Mouse (Mus musculus): ENCODE measurements around the gene Gm43064. TPM values are rescaled to one million over a fixed set of nuclear protein-coding genes. Genes with fewer than 3 reads are reported as not detected.
"Not testable (repeated sequence)": the region's sequence is repeated elsewhere in the genome, so short reads cannot be mapped to it uniquely, and the experiment has no call there.

The Gm43064 gene
- total and polyA plus RNA-seq, 2 experiments from 2014 or later: 0.37 to 0.50 TPM

DNA sequence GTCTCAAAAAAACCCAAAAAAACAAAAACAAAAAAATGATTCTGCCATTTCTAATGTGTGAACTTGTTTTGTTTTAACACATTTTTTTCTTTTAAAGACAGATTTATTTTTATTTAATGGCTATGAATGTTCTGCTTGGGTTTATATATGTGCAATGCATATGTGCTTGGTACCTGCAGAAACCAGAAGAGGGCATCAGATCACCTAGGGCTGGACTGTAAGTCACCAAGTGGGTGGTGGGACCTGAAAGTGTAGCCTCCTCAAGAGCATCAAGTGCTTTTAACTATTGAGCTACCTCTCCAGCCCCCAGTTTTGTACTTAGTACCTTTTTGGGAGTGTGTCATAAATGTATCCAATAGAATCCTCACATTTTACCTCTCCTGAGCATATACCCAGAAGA is 18.2 kb downstream of the Gm43064 start:
- H3K36me3 ChIP-seq (replicated peaks; ENCODE audit: control insufficient read depth, insufficient read depth, low read length): peaks cover 11% of the 10 kb centered on the region
- H3K9ac ChIP-seq (replicated peaks; ENCODE audit: low read depth, low read length): no peak overlapping the region
- no peak overlapping the region for H3K27ac ChIP-seq (ENCODE audit: low read depth)
- DNase-seq (ENCODE audit: low spot score) (no peak), ATAC-seq (ENCODE audit: insufficient read depth, low read depth) (no peak)
- peaks cover 4% of the 10 kb centered on the region for H3K4me1 ChIP-seq (ENCODE audit: control insufficient read depth, insufficient read depth)
- H3K4me3 ChIP-seq (ENCODE audit: low read depth, low read length): no peak overlapping the region
- TF ChIP-seq EP300 (IDR thresholded peaks at IDR 0.05; ENCODE audit: low read depth): no peak
- peak; percentile 17; the same call in 1 of the 2 replicates for TF ChIP-seq CTCF (IDR thresholded peaks at IDR 0.05; ENCODE audit: low read depth)
- no peak overlapping the region for H3K4me2 ChIP-seq (ENCODE audit: low read depth, low read length)
- no peaks in the 10 kb centered on the region for H3K27me3 ChIP-seq (ENCODE audit: control insufficient read depth, insufficient read depth, low read length)
- no peaks in the 10 kb centered on the region for H3K9me3 ChIP-seq (replicated peaks; ENCODE audit: control insufficient read depth, low read length)

DNA sequence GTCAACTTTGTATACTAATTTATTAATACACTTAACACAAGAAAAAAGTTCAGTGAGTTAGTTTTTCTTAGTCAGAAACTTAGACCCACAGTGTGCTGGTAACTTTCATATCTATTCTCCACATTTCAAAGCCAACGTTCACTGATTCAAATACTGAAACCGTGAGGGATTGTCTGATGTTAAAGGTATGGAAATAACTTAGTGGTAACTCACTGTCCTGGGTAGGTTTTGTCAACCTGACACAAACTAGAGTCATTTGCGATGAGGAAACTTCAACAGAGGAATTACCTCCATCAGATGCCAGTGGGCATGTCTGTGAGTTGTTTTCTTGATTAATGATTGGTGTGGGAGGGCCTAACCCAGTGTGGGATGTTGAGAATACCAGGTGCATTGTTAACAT is 19.7 kb downstream of the Gm43064 start:
- H3K36me3 ChIP-seq (replicated peaks; ENCODE audit: control insufficient read depth, insufficient read depth, low read length): no peaks in the 10 kb centered on the region
- no peak overlapping the region for H3K9ac ChIP-seq (replicated peaks; ENCODE audit: low read depth, low read length)
- H3K27me3 ChIP-seq (ENCODE audit: control insufficient read depth, insufficient read depth, low read length): no peaks in the 10 kb centered on the region
- H3K4me1 ChIP-seq (ENCODE audit: control insufficient read depth, insufficient read depth): peaks cover 5% of the 10 kb centered on the region
- H3K9me3 ChIP-seq (replicated peaks; ENCODE audit: control insufficient read depth, low read length): no peaks in the 10 kb centered on the region
- 81% methylated on average over 3 of the region's 3 CpGs for WGBS
- H3K27ac ChIP-seq (ENCODE audit: low read depth): no peak overlapping the region
- no peak overlapping the region for H3K4me2 ChIP-seq (ENCODE audit: low read depth, low read length)
- no peak for ATAC-seq (ENCODE audit: insufficient read depth, low read depth)
- no peak for DNase-seq (ENCODE audit: low spot score)
- H3K4me3 ChIP-seq (ENCODE audit: low read depth, low read length): no peak overlapping the region
- TF ChIP-seq EP300 (IDR thresholded peaks at IDR 0.05; ENCODE audit: low read depth): no peak
- no peak for TF ChIP-seq CTCF (IDR thresholded peaks at IDR 0.05; ENCODE audit: low read depth)

DNA sequence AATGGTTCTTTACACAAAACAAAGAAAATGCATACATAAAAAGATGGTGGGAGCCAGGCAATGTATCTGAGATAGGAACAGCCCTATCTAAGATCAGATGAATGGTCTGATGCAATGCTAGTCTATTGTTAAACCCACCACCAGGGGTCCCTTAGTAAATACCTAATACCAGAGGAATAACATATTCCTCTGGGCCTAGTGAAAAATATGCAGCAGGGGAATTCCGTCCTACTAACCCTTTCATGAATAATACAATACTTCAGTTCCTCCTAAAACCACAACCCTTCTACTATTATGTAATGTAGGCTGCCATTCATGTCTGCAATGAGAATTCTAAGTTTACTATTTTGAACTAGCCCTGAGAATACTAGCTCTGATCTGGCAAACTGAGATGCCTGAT is 21.3 kb downstream of the Gm43064 start:
- not testable (repeated sequence) for H3K27me3 ChIP-seq (ENCODE audit: control insufficient read depth, insufficient read depth, low read length); H3K4me1 ChIP-seq (ENCODE audit: control insufficient read depth, insufficient read depth); ATAC-seq (ENCODE audit: insufficient read depth, low read depth); H3K27ac ChIP-seq (ENCODE audit: low read depth); H3K9me3 ChIP-seq (replicated peaks; ENCODE audit: control insufficient read depth, low read length); H3K4me2 ChIP-seq (ENCODE audit: low read depth, low read length); H3K4me3 ChIP-seq (ENCODE audit: low read depth, low read length); DNase-seq (ENCODE audit: low spot score); H3K9ac ChIP-seq (replicated peaks; ENCODE audit: low read depth, low read length); H3K36me3 ChIP-seq (replicated peaks; ENCODE audit: control insufficient read depth, insufficient read depth, low read length)
- 46% methylated on average over 1 of the region's 1 CpGs for WGBS

DNA sequence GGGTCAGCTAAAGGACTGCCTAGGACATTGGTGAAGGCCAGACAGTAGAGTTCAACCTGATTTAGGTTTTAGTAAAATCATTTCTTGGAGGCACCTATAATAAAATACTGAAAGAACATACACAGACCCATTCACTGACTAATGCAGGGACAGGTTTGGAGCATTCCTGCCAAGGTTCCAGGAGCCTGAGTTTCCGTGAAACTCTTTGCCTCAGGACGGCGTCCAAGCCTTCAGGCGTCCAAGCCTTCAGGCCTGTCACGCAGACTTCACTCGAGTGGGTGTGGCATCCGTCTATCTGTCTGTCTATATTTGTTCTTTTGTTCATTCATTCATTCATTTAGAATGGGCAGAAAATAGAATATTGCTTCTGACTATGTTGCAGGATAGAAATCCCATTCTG is 21.8 kb downstream of the Gm43064 start:
- peaks cover 5% of the 10 kb centered on the region for H3K4me1 ChIP-seq (ENCODE audit: control insufficient read depth, insufficient read depth)
- ATAC-seq (ENCODE audit: insufficient read depth, low read depth) (no peak), DNase-seq (ENCODE audit: low spot score) (no peak)
- no peak overlapping the region for H3K9ac ChIP-seq (replicated peaks; ENCODE audit: low read depth, low read length)
- H3K4me2 ChIP-seq (ENCODE audit: low read depth, low read length): no peak overlapping the region
- 32% methylated on average over 7 of the region's 7 CpGs for WGBS
- no peaks in the 10 kb centered on the region for H3K27me3 ChIP-seq (ENCODE audit: control insufficient read depth, insufficient read depth, low read length)
- TF ChIP-seq EP300 (IDR thresholded peaks at IDR 0.05; ENCODE audit: low read depth): no peak
- no peaks in the 10 kb centered on the region for H3K36me3 ChIP-seq (replicated peaks; ENCODE audit: control insufficient read depth, insufficient read depth, low read length)
- no peak overlapping the region for H3K27ac ChIP-seq (ENCODE audit: low read depth)
- H3K4me3 ChIP-seq (ENCODE audit: low read depth, low read length): no peak overlapping the region
- no peaks in the 10 kb centered on the region for H3K9me3 ChIP-seq (replicated peaks; ENCODE audit: control insufficient read depth, low read length)

DNA sequence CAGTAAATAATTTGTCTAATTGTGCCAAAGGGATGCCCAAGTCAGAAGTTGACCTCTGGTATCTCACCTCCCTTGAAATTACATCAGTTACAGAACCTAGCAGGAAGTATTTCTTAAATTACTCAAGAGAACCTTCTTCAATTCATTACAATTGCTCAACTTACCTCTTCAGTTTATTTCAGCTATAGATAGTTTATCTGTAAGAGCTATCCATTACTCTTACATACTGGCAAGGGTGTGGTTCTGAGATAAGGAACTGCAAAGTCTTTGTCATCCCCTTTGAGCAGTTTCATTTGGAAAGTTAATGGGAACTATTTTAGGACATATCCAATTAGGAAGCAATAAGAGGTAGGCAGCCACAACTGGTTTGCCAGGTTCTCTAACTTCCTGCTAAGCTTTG is 23.1 kb downstream of the Gm43064 start, which contains the start of gene Bcl2l15:
TSS of gene Bcl2l15 (plus strand) at position 176 of the 400 bp plus-strand sequence.
- ATAC-seq (ENCODE audit: insufficient read depth, low read depth): no peak

DNA sequence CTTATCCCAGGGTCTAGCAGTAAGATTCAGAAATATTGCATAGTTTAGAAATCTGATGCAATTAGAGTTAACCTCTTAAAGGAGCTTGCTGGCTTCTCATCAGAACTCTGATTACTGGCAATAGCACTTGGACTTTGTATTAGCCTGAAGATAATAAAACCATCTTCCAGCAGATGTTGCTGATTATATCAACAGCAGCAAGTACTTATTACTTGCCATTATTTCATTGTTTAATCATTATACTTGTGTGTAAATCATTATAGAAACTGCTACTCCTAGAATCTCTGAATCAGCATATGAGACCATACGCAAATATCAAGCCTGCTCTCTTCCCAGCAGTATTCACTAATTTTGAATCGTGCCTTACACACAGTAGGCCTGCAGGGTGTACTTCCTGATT is 24.6 kb downstream of the Gm43064 start:
- no peak for TF ChIP-seq EP300 (IDR thresholded peaks at IDR 0.05; ENCODE audit: low read depth)
- TF ChIP-seq CTCF (IDR thresholded peaks at IDR 0.05; ENCODE audit: low read depth): no peak
- 87% methylated on average over 2 of the region's 2 CpGs for WGBS
- H3K9me3 ChIP-seq (replicated peaks; ENCODE audit: control insufficient read depth, low read length): no peaks in the 10 kb centered on the region
- no peak for DNase-seq (ENCODE audit: low spot score)
- no peaks in the 10 kb centered on the region for H3K36me3 ChIP-seq (replicated peaks; ENCODE audit: control insufficient read depth, insufficient read depth, low read length)
- H3K4me1 ChIP-seq (ENCODE audit: control insufficient read depth, insufficient read depth): peaks cover 5% of the 10 kb centered on the region
- no peak for ATAC-seq (ENCODE audit: insufficient read depth, low read depth)
- no peak overlapping the region for H3K9ac ChIP-seq (replicated peaks; ENCODE audit: low read depth, low read length)
- no peak overlapping the region for H3K4me3 ChIP-seq (ENCODE audit: low read depth, low read length)
- H3K4me2 ChIP-seq (ENCODE audit: low read depth, low read length): no peak overlapping the region
- H3K27me3 ChIP-seq (ENCODE audit: control insufficient read depth, insufficient read depth, low read length): no peaks in the 10 kb centered on the region
- H3K27ac ChIP-seq (ENCODE audit: low read depth): no peak overlapping the region

More for the DNA sequence above, 23.1 kb downstream of the Gm43064 start, which contains the start of gene Bcl2l15:
- Histone ChIP-seq H3K36me3 (replicated peaks; ENCODE audit: control insufficient read depth, insufficient read depth, low read length) (no peaks in the 10 kb centered on the region), H3K4me3 (ENCODE audit: low read depth, low read length) (no peak within 1 kb of the TSS), H3K4me2 (ENCODE audit: low read depth, low read length) (no peak within 1 kb of the TSS), H3K27ac (ENCODE audit: low read depth) (no peak within 1 kb of the TSS), H3K9ac (replicated peaks; ENCODE audit: low read depth, low read length) (no peak within 1 kb of the TSS), H3K9me3 (replicated peaks; ENCODE audit: control insufficient read depth, low read length) (no peaks in the 10 kb centered on the region), H3K27me3 (ENCODE audit: control insufficient read depth, insufficient read depth, low read length) (no peaks in the 10 kb centered on the region), H3K4me1 (ENCODE audit: control insufficient read depth, insufficient read depth) (peaks cover 5% of the 10 kb centered on the region)
- TF ChIP-seq CTCF (IDR thresholded peaks at IDR 0.05; ENCODE audit: low read depth) (no peak), EP300 (IDR thresholded peaks at IDR 0.05; ENCODE audit: low read depth) (no peak)
- no peak for DNase-seq (ENCODE audit: low spot score)

All from heart, postnatal 0 days (tissue).